Comparison of ENCODE assay signal across 8 mouse cellular contexts in genomic region chr10:19712421-19712836, GRCm38 (mm10). TPM values are rescaled to one million over a fixed set of nuclear protein-coding genes. Genes with fewer than 3 reads are reported as not detected.
DNase-seq lines count a peak whose midpoint lies in the region; ATAC-seq and TF ChIP-seq lines count a peak whose summit lies in the region.

TSS of gene Il20ra (plus strand) at chr10:19712570.

- no peaks in the 10 kb centered on the region for H3K36me3 ChIP-seq in heart, embryonic 15.5 days
- H3K36me3 ChIP-seq in liver, postnatal 0 days (replicated peaks; ENCODE audit: insufficient read depth, low read length), result no peaks in the 10 kb centered on the region
- no peaks in the 10 kb centered on the region for H3K36me3 ChIP-seq in neural tube, embryonic 14.5 days (ENCODE audit: control insufficient read depth, insufficient read depth, low read length)

- peak; percentile 57; the same call in 1 of the 2 replicates for ATAC-seq in erythroblast, adult 5-6 weeks (replicated peaks; ENCODE audit: low FRiP score, poor library complexity, severe bottlenecking)
- 0 out of 2 replicates have a peak, but pooled peaks have one; percentile 58 for ATAC-seq in heart, embryonic 15.5 days (replicated peaks; ENCODE audit: insufficient number of reproducible peaks, insufficient read depth, low FRiP score, low read depth)
- peak; percentile 43; the same call in 1 of the 2 replicates for ATAC-seq in liver, postnatal 0 days
- peak; percentile 90 for ATAC-seq in neural tube, embryonic 14.5 days (ENCODE audit: low read depth)

- peaks cover 12% of the 10 kb centered on the region for H3K4me1 ChIP-seq in heart, embryonic 15.5 days (replicated peaks)
- H3K4me1 ChIP-seq in liver, postnatal 0 days (ENCODE audit: insufficient read depth), result peaks cover 7% of the 10 kb centered on the region
- H3K4me1 ChIP-seq in neural tube, embryonic 14.5 days (ENCODE audit: control insufficient read depth, insufficient read depth, low read length), result 0 out of 2 replicates have a peak, but pooled peaks cover 4% of the 10 kb centered on the region

- TF ChIP-seq CTCF in liver, postnatal 0 days (IDR thresholded peaks at IDR 0.05; ENCODE audit: low read depth), result peak; percentile 68

- WGBS in heart, embryonic 15.5 days, result under 1% methylated on average over 29 of the region's 29 CpGs
- under 1% methylated on average over 29 of the region's 29 CpGs for WGBS in liver, postnatal 0 days (ENCODE audit: insufficient replicate concordance)
- WGBS in neural tube, embryonic 14.5 days, result under 1% methylated on average over 28 of the region's 29 CpGs

- H3K9ac ChIP-seq in heart, embryonic 15.5 days, result peak within 1 kb of the TSS; percentile 60
- H3K9ac ChIP-seq in liver, postnatal 0 days (replicated peaks), result peak within 1 kb of the TSS; percentile 46
- H3K9ac ChIP-seq in neural tube, embryonic 14.5 days (replicated peaks; ENCODE audit: low read depth, low read length), result peak within 1 kb of the TSS; percentile 47

- H3K27me3 ChIP-seq in heart, embryonic 15.5 days, result peaks cover 26% of the 10 kb centered on the region
- peaks cover 7% of the 10 kb centered on the region; the same call in 1 of the 2 replicates for H3K27me3 ChIP-seq in liver, postnatal 0 days (ENCODE audit: insufficient read depth, low read length)
- H3K27me3 ChIP-seq in neural tube, embryonic 14.5 days (ENCODE audit: control insufficient read depth, insufficient read depth, low read length), result no peaks in the 10 kb centered on the region; the same call in 1 of the 2 replicates

- peak within 1 kb of the TSS; percentile 56 for H3K4me3 ChIP-seq in heart, embryonic 15.5 days
- peak within 1 kb of the TSS; percentile 50 for H3K4me3 ChIP-seq in liver, postnatal 0 days (ENCODE audit: low read depth, low read length)
- H3K4me3 ChIP-seq in neural tube, embryonic 14.5 days (ENCODE audit: low read depth, low read length), result peak within 1 kb of the TSS; percentile 40

- peak; percentile 77 for DNase-seq in CD4-positive, CD25-positive, alpha-beta regulatory T cell, adult 2 months (ENCODE audit: low read depth, low spot score)
- peak; percentile 68 to 78 for DNase-seq in adrenal gland, adult (ENCODE audit: inconsistent age in 2 of 2, low spot score in 1 of 2)
- peak; percentile 23 to 71 for DNase-seq in kidney, postnatal 36 days
- peak; percentile 71 for DNase-seq in liver, postnatal 0 days
- DNase-seq in thymus, postnatal 25 days, result peak; percentile 81

- no peaks in the 10 kb centered on the region for H3K9me3 ChIP-seq in heart, embryonic 15.5 days (replicated peaks)
- no peaks in the 10 kb centered on the region for H3K9me3 ChIP-seq in liver, postnatal 0 days (ENCODE audit: low read length)
- no peaks in the 10 kb centered on the region for H3K9me3 ChIP-seq in neural tube, embryonic 14.5 days (ENCODE audit: control insufficient read depth, low read length)

- TF ChIP-seq EP300 in liver, postnatal 0 days (IDR thresholded peaks at IDR 0.05; ENCODE audit: low read depth), result no peak

- no peak within 1 kb of the TSS for H3K27ac ChIP-seq in heart, embryonic 15.5 days
- no peak within 1 kb of the TSS for H3K27ac ChIP-seq in liver, postnatal 0 days (ENCODE audit: low read depth)
- no peak within 1 kb of the TSS for H3K27ac ChIP-seq in neural tube, embryonic 14.5 days (ENCODE audit: low read depth, low read length)

- H3K4me2 ChIP-seq in heart, embryonic 15.5 days, result peak within 1 kb of the TSS; percentile 97
- peak within 1 kb of the TSS; percentile 81 for H3K4me2 ChIP-seq in liver, postnatal 0 days (ENCODE audit: low read depth, low read length)
- peak within 1 kb of the TSS; percentile 86 for H3K4me2 ChIP-seq in neural tube, embryonic 14.5 days (ENCODE audit: low read depth, low read length)

RNA-seq across cellular contexts. Expression of gene Il20ra, which starts in this region (rescaled TPM):
- not detected in 2 replicates for total RNA-seq in erythroblast, adult 5-6 weeks (2015; ENCODE audit: low replicate concordance)
- 0.28 and 0.77 TPM in 2 replicates for total RNA-seq in erythroblast, adult 5-6 weeks (2017; ENCODE audit: low replicate concordance)
- polyA plus RNA-seq in heart, embryonic 15.5 days (2015; fragmentation: Nextera tagmentation; extraction: Ambion mirVana), result 0.38 TPM in 1 of 2 replicates, not detected in the other
- 0.08 and 0.13 TPM in 2 replicates for polyA plus RNA-seq in liver, postnatal 0 days (2015; fragmentation: Nextera tagmentation; extraction: Ambion mirVana)
- polyA plus RNA-seq in neural tube, embryonic 14.5 days (2014; fragmentation: Nextera tagmentation; extraction: Ambion mirVana), result 0.85 and 2.2 TPM in 2 replicates

Comparison
In these comparisons a context has a peak if more than half of its experiments do, and no peak if none do; other contexts are left out.
1. Peak in ATAC-seq in erythroblast, adult 5-6 weeks; RNA of the gene not detected or under 1 TPM.
2. Peak in ATAC-seq, H3K4me3 ChIP-seq, H3K9ac ChIP-seq and H3K4me2 ChIP-seq in heart, embryonic 15.5 days; RNA of the gene not detected or under 1 TPM.
3. Peak in DNase-seq, ATAC-seq, H3K4me3 ChIP-seq, H3K9ac ChIP-seq and H3K4me2 ChIP-seq in liver, postnatal 0 days; RNA of the gene not detected or under 1 TPM.